Mouse (Mus musculus) forebrain, embryonic 14.5 days (tissue): ENCODE data around the gene Pbx1. TPM values are rescaled to one million over a fixed set of nuclear protein-coding genes. Genes with fewer than 3 reads are reported as not detected.
A peak's percentile ranks its signal among the peaks of the same experiment; 100 is the strongest.

ENCODE experiments used
- ATAC-seq: fragments of 200-750 bp; cut with Nextera tagmentation; 2 replicates; pipeline ENCODE4 v1.8.0; 2017; ENCODE audit warnings: mild to moderate bottlenecking, moderate library complexity
- DNase-seq: peaks from one replicate; pipeline ENCODE4 v3.0.0-alpha.2; 2015; ENCODE audit warnings: low spot score
- H3K27ac ChIP-seq: fragments of 300-500 bp; sonication (generic); 2 replicates; pipeline ENCODE4 v1.5.1; 2014; ENCODE audit warnings: low read depth, mild to moderate bottlenecking, control low read depth, low read length, moderate library complexity
- H3K27me3 ChIP-seq: fragments of 300-500 bp; sonication (generic); replicated peaks from 2 replicates; pipeline ENCODE4 v1.6.1; 2014; ENCODE audit warnings: low read length, control low read depth, mixed read lengths; ENCODE audit not compliant: control insufficient read depth, insufficient read depth
- H3K36me3 ChIP-seq: fragments of 300-500 bp; sonication (generic); 2 replicates; pipeline ENCODE4 v1.6.1; 2014; ENCODE audit warnings: low read length, control low read depth; ENCODE audit not compliant: control insufficient read depth, insufficient read depth
- H3K4me1 ChIP-seq: fragments of 300-500 bp; sonication (generic); 2 replicates; pipeline ENCODE4 v1.6.1; 2014; ENCODE audit warnings: antibody characterized with exemption, low read length, control low read depth; ENCODE audit not compliant: control insufficient read depth, insufficient read depth
- H3K4me2 ChIP-seq: fragments of 300-500 bp; sonication (generic); 2 replicates; pipeline ENCODE4 v1.6.1; 2014; ENCODE audit warnings: mild to moderate bottlenecking, control low read depth, low read length
- H3K4me3 ChIP-seq: fragments of 300-500 bp; sonication (generic); 2 replicates; pipeline ENCODE4 v1.5.1; 2014; ENCODE audit warnings: low read depth, low read length, control low read depth
- H3K9ac ChIP-seq: fragments of 300-500 bp; sonication (generic); 2 replicates; pipeline ENCODE4 v1.6.1; 2014; ENCODE audit warnings: mild to moderate bottlenecking, low read length, control low read depth, moderate library complexity
- H3K9me3 ChIP-seq: fragments of 300-500 bp; sonication (generic); replicated peaks from 2 replicates; pipeline ENCODE4 v1.6.1; 2016; ENCODE audit warnings: low read length, control low read depth, mixed read lengths; ENCODE audit not compliant: control insufficient read depth
- WGBS: fragments of 180-500 bp; shearing (Covaris S2); extraction: QIAGEN DNeasy Blood & Tissue Kit; methylation state at CpG from one replicate; pipeline ENCODE4 v1.1.7; 2014; 5-methylcytosine and 5-hydroxymethylcytosine counted together
- polyA plus RNA-seq: library from polyadenylated mRNA; unstranded; fragments of >200 nt; fragmentation: Nextera tagmentation; extraction: Ambion mirVana; gene quantifications from 2 replicates; pipeline ENCODE4 v1.2.1, GENCODE M21; 2014

Gene Pbx1
- polyA plus RNA-seq, 1 experiment from 2014 or later, result 66.7 TPM

DNA sequence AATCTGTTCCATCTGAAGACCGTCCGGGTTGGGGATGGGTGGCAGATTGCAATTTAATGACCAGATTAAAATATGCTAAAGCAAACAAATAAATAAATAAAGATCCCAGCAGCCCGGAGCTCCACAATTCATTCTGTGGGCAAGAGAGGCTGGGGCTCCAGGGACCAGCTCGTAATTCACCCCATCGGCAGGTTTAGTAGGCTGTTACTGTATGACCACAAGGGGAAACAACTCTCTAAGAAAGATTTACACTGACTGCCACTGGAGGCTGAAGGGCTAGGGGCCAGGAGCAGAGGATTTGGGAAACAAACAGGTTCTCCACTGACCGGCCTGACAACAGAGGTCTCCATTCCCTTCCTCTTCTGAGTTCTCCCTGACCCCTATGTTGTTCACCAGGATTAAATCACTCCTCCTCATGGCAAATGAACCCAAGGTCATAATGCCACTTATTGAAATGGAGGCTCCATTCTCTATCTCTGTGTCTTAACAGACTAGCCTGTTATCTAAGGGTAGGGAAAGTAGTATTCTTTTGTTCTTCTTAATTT lies 292.9 kb downstream of the Pbx1 start:
- Histone ChIP-seq H3K27me3 (no peaks in the 10 kb centered on the region), H3K4me2 (no peak overlapping the region), H3K9ac (no peak overlapping the region), H3K9me3 (no peaks in the 10 kb centered on the region), H3K4me1 (no peaks in the 10 kb centered on the region), H3K27ac (no peak overlapping the region), H3K36me3 (no peaks in the 10 kb centered on the region), H3K4me3 (no peak overlapping the region)
- WGBS, result 90% methylated on average over 6 of the region's 6 CpGs
- no peak for DNase-seq
- ATAC-seq, result no peak

DNA sequence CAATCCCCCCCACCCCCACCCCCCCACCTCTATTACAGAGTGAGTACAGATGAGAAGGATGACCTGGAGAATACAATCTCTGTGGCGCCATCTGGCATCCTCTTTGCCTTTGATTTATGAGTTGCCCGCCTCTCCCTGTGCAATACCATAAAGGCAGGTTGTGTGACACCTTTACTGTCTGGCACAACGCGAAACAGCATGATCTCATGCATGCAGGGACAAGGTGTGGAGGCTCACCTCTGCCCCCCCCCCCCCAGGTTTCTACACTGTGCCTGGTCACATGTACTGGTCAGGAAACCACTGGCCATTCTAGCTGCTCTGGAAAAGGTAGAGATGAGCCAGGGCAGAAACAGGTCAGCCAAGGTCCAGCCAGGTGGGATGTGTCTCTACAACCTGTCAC lies 293.4 kb downstream of the Pbx1 start:
- no peaks in the 10 kb centered on the region for H3K4me1 ChIP-seq
- H3K27ac ChIP-seq, result no peak overlapping the region
- 95% methylated on average over 4 of the region's 4 CpGs for WGBS
- H3K27me3 ChIP-seq, result no peaks in the 10 kb centered on the region
- ATAC-seq (no peak), DNase-seq (no peak)
- no peak overlapping the region for H3K4me2 ChIP-seq
- H3K4me3 ChIP-seq, result no peak overlapping the region
- H3K36me3 ChIP-seq, result no peaks in the 10 kb centered on the region
- no peaks in the 10 kb centered on the region for H3K9me3 ChIP-seq
- no peak overlapping the region for H3K9ac ChIP-seq

DNA sequence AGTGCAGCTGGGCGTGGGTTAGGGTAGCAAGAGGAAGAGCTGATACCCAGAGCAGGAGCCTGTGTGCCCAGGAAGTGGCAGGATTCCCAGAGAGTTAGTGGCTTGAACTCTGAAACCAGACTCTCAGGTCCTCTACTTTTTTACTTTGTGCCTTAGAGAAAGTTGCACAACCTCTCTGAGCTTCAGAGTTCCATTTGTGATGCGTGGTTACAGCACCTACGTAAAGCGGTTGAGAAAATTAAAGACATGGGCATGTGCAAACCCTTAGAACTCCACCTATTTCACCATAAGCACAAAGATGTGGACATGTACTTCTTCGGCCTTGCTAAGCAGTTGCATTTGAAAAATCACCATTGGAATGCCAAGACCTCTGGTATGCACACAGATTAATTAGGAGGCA lies 294.2 kb downstream of the Pbx1 start:
- Histone ChIP-seq H3K9me3 (no peaks in the 10 kb centered on the region), H3K4me3 (no peak overlapping the region), H3K36me3 (no peaks in the 10 kb centered on the region), H3K4me1 (no peaks in the 10 kb centered on the region), H3K27ac (no peak overlapping the region), H3K4me2 (no peak overlapping the region), H3K27me3 (no peaks in the 10 kb centered on the region), H3K9ac (no peak overlapping the region)
- WGBS, result 96% methylated on average over 5 of the region's 5 CpGs
- ATAC-seq (no peak), DNase-seq (no peak)

DNA sequence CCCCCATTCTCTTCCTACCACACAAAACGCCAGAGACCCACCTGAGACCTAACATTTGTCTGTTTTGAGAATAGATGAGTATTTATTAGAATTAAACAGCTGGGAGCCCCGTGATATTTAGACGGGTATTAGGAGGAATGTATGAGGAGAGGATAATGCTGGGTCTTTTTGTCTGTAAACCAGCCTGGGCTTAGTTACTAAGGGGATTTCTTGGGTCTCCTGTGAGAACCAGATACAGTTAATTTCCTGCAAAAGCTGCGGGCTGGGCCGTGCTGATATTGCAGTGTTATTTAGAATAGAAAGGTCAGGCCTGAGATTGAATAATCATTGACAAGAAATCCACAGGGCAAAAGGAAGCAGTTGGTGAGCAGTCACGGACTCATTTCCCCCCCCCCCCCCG lies 296.5 kb downstream of the Pbx1 start:
- 72% methylated on average over 7 of the region's 7 CpGs for WGBS
- DNase-seq (no peak), ATAC-seq (no peak)
- H3K4me3 ChIP-seq, result no peak overlapping the region
- H3K4me1 ChIP-seq, result no peaks in the 10 kb centered on the region
- H3K27ac ChIP-seq, result no peak overlapping the region
- no peaks in the 10 kb centered on the region for H3K27me3 ChIP-seq
- H3K9me3 ChIP-seq, result no peaks in the 10 kb centered on the region
- H3K36me3 ChIP-seq, result no peaks in the 10 kb centered on the region
- H3K4me2 ChIP-seq, result no peak overlapping the region
- no peak overlapping the region for H3K9ac ChIP-seq

DNA sequence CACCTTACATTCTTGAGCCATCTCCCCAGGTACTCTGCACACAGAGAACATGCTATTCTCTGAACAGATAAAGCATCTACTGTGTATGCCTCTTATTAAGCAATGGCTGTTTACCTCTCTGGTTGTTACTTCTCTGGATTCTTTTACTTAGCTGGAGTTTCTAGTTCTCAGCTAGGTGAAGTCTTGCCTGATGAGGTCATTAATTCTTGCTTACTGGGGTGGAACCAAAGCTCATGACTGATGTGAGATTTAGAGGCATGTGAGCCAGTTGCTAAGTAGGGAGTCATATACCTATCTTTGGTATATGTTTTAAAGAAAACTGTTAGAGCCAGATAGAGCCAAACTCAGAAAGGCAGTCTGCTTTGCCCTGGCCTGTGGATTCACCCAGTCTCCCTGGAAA lies 298.4 kb downstream of the Pbx1 start:
- Histone ChIP-seq H3K4me3 (no peak overlapping the region), H3K4me1 (no peaks in the 10 kb centered on the region), H3K27ac (no peak overlapping the region), H3K36me3 (no peaks in the 10 kb centered on the region), H3K4me2 (no peak overlapping the region), H3K9me3 (no peaks in the 10 kb centered on the region), H3K27me3 (no peaks in the 10 kb centered on the region), H3K9ac (no peak overlapping the region)
- DNase-seq, result no peak
- ATAC-seq, result no peak

DNA sequence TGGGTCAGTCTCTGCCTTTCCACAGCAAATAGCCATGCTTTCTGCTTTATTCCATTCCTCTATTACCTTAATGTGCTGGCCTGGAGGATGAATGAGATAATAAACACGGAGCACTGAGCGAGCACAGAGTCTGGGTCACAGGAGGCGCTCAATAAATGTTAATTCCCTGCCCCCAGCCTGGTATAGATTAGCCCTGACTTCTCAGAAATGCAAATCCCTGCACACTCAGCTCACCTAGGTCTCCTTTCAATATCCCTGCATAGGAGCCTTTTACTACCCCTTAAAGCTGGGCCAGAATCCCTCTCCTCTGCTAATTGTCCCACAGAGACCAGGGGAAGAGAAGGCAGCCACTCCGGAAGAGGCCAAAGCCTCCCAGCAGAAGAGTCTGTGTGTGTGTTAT lies 304.1 kb downstream of the Pbx1 start:
- WGBS, result 40% methylated on average over 4 of the region's 4 CpGs
- Histone ChIP-seq H3K36me3 (no peaks in the 10 kb centered on the region), H3K4me3 (no peak overlapping the region), H3K4me2 (no peak overlapping the region), H3K9me3 (no peaks in the 10 kb centered on the region), H3K4me1 (no peaks in the 10 kb centered on the region), H3K9ac (no peak overlapping the region), H3K27me3 (no peaks in the 10 kb centered on the region), H3K27ac (no peak overlapping the region)
- ATAC-seq, result no peak
- no peak for DNase-seq

DNA sequence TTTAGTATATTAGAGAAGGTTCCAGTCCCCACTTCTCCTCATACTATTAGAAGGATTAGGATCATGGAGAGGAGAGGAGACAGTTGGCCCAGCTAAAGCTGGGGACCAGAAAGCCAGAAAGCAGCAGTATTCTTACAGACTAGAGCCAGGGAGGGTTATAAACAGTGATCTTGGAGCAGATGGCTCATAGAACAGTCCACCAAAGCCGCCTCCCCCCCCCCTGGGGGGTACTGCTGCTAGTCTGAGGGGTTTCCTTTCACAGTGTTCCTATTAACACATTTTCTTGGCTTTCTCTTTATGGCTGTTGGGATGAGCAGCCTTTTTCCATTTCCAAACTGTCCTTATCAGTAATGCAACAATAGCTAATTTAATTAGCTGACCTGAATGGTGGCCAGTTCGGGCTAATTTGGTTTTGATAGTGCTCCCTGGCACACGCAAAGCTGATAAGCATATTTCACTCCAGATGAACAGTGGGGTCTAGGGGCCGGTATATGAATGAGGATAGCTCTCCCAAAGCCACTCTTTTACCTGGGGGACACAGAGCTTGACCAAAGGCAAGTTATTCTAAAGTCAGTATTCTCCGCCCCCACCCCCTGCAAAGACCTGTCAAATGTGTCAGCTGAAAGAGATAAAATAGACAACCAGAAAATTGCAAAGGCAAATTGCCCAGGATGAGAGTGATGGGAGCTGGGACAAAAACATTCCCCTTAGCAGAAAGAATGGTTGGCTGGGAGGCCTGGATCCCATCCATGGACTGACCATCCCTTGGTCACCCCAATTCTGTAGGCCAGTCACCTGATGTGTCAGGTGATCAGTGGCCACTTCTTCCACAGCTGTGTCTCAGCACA lies 307.2 kb downstream of the Pbx1 start:
- no peak overlapping the region for H3K9ac ChIP-seq
- H3K9me3 ChIP-seq, result no peaks in the 10 kb centered on the region
- no peaks in the 10 kb centered on the region for H3K36me3 ChIP-seq
- H3K4me3 ChIP-seq, result no peak overlapping the region
- peak; percentile 68 for DNase-seq
- H3K27ac ChIP-seq, result no peak overlapping the region
- H3K4me2 ChIP-seq, result no peak overlapping the region
- peak; percentile 63; the same call in 1 of the 2 replicates for ATAC-seq
- H3K27me3 ChIP-seq, result no peaks in the 10 kb centered on the region
- no peaks in the 10 kb centered on the region for H3K4me1 ChIP-seq
- 56% methylated on average over 5 of the region's 5 CpGs for WGBS

DNA sequence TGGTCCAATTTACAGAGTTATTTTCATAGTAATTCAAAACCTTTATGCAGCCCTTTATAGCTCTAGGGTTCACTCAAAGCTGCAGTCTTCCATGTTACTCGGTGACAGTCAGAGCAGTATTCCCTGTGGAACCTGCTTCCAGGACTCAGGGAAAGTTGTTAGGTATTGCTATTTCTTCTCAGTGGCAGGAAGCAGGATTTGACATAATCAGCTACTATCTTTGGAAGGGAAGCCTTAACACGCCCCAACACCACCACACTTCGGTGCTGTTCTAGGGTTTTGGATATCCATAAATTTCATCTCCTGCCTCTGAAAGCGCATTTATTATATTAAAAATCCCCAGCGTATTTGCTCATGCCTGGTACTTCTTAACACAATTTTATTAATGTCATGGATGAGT lies 314.0 kb downstream of the Pbx1 start:
- WGBS, result 91% methylated on average over 5 of the region's 5 CpGs
- H3K27me3 ChIP-seq, result no peaks in the 10 kb centered on the region

DNA sequence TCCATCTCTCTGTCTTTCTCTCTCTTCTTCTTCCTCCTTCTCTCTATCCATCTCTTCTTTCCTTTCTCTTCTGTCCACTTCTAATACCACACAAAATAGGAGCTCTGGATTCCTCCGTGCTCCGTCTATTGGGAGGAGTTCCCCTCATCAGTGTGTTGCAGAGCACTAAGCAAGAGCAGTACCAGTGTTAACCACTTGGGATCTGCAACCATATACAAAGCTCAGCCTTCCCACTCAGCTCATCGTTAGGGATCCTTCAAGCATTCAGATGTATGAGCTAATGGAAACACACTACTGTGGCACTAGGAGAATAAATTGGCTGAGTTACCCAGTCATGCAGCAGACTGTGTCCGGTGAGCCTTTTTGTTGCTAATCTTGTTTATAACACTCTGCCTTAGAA lies 314.7 kb downstream of the Pbx1 start:
- Histone ChIP-seq H3K27me3 (no peaks in the 10 kb centered on the region), H3K9ac (no peak overlapping the region), H3K9me3 (no peaks in the 10 kb centered on the region), H3K36me3 (no peaks in the 10 kb centered on the region), H3K27ac (no peak overlapping the region), H3K4me1 (no peaks in the 10 kb centered on the region), H3K4me3 (no peak overlapping the region), H3K4me2 (no peak overlapping the region)
- no peak for DNase-seq
- WGBS, result 48% methylated on average over 4 of the region's 4 CpGs
- ATAC-seq, result no peak

More for the DNA sequence above, 314.0 kb downstream of the Pbx1 start:
- H3K27ac ChIP-seq, result no peak overlapping the region
- no peak for DNase-seq
- no peak overlapping the region for H3K4me2 ChIP-seq
- no peaks in the 10 kb centered on the region for H3K4me1 ChIP-seq
- H3K9me3 ChIP-seq, result no peaks in the 10 kb centered on the region
- H3K4me3 ChIP-seq, result no peak overlapping the region
- H3K9ac ChIP-seq, result no peak overlapping the region
- no peak for ATAC-seq
- no peaks in the 10 kb centered on the region for H3K36me3 ChIP-seq
